In the genomic region with DNA sequence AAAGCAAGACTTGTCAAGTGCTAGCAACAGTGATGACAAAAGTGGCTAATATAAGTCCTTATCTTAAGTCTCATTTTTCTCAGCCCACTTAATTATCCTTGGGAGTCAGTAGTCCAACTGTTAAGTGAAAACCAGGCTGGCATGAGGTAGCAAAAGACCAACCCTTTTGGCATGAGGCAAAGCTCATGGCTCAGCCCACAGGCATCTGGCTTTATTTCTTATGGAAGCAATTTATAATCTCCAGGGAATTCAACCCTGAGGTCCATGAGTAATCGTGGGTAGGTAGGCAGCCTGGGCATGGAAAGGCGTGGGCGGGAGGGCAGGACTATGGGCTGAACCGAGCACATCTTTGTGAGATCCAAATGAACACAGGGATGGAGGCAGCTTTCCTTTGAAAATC, we compare ENCODE assay signal across 14 mouse cellular contexts.
"Had no signal": no experiment of that assay in that cellular context is flagged by ENCODE, and none has a peak within 500 bp of the region (broad histone marks: within the 10 kb centered on the region; RNA-seq: fewer than 3 reads in every experiment).

No protein-coding gene starts in this region.

- ATAC-seq: liver, postnatal 0 days; midbrain, embryonic 16.5 days had no signal

- H3K4me3 ChIP-seq: limb, embryonic 12.5 days; liver, embryonic 13.5 days; lung, embryonic 15.5 days; midbrain, embryonic 12.5 days; neural tube, embryonic 15.5 days had no signal

- H3K4me1 ChIP-seq: limb, embryonic 12.5 days; liver, embryonic 13.5 days; lung, embryonic 15.5 days; midbrain, embryonic 12.5 days; neural tube, embryonic 15.5 days had no signal

- H3K27ac ChIP-seq: kidney, postnatal 0 days; limb, embryonic 12.5 days; liver, embryonic 13.5 days; lung, embryonic 15.5 days; midbrain, embryonic 12.5 days; neural tube, embryonic 15.5 days; stomach, postnatal 0 days had no signal

- H3K9ac ChIP-seq: limb, embryonic 12.5 days; liver, embryonic 13.5 days; liver, postnatal 0 days; lung, embryonic 15.5 days; midbrain, embryonic 12.5 days; neural tube, embryonic 15.5 days had no signal

- DNase-seq: kidney, postnatal 36 days; layer of hippocampus, adult 9-11 months; layer of hippocampus, postnatal 36 days; liver; liver, embryonic 13.5 days; liver, postnatal 0 days; thymus, postnatal 4 days had no signal

- H3K4me2 ChIP-seq: limb, embryonic 12.5 days; liver, embryonic 13.5 days; lung, embryonic 15.5 days; midbrain, embryonic 12.5 days; neural tube, embryonic 15.5 days had no signal

- H3K9me3 ChIP-seq: limb, embryonic 12.5 days; liver, embryonic 13.5 days; lung, embryonic 15.5 days; midbrain, embryonic 12.5 days; neural tube, embryonic 15.5 days had no signal

- H3K27me3 ChIP-seq: limb, embryonic 12.5 days; liver, embryonic 13.5 days; lung, embryonic 15.5 days; midbrain, embryonic 12.5 days; neural tube, embryonic 15.5 days had no signal

- H3K36me3 ChIP-seq: limb, embryonic 12.5 days; liver, embryonic 13.5 days; lung, embryonic 15.5 days; midbrain, embryonic 12.5 days; neural tube, embryonic 15.5 days had no signal
